Mouse (Mus musculus) ovary, postnatal 36 days (tissue): ENCODE data around the gene Zfp992.
"Not testable (repeated sequence)": the region's sequence is repeated elsewhere in the genome, so short reads cannot be mapped to it uniquely, and the experiment has no call there.

Source experiments
- DNase-seq: peaks from one replicate; pipeline ENCODE4 v3.0.0; 2022; ENCODE audit warnings: low spot score, mixed read lengths

The Zfp992 gene

DNA sequence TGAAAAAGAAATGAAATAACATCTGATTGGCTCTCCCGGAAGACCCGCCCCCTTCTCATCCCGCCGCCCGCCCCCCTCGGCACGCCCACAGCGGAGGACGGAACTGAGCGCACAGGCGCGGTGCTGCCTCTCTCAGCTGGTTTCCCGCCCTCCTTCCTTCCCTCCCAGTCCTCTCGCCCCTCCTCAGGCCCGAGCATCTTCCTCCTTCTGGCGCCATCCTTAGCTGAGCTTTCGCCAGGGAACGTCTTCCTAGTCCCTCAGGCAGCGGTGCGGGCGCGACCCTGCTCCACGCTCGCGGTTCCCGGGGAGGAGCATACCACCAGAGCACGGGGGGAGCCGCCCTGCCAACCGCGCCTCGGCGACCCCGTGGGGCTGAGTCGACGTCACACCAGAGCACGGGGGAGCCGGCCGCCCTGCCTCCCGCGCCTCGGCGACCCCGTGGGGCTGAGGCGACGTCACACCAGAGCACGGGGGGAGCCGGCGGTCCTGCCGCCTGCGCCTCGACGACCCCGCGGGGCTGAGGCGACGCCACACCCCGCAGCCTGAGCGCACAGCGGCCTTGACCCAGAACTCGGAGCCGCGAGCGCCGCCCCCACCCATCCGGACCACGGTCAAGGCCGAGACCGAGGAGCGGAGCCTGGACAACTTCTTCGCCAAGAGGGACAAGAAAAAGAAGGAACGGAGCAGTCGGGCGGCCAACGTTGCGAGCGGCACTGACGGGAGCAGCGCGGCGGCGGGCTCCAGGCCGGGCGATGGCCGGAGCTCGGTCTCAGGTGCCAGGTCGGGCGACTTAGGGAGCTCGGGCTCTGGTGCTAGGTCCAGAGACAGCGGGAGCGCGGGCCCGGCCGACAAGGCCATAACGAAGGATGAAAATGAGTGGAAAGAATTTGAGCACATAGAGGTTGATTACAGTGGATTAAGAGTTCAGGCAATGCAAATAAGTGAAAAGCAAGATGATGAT is 26.2 kb downstream of the Zfp992 start:
- not testable (repeated sequence) for DNase-seq

DNA sequence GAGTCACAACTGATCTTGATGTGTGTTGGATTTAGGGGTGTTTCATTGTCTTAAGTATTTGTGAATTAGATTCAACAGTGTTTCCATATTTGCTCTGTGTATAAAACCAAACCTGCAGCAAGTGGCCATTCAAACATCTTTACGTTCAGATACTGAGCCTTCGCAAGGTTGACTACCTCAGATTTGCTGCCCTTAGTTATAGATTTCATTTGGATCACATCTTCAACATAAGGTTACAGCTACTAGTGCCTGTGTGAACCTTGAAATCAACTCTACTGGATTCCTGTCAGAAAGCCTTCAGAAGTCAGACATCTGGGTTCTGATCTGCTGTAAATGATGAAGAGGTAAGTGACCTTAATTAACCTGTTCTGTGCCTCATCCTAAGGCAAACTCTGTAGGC is 27.4 kb downstream of the Zfp992 start:
- DNase-seq = not testable (repeated sequence)

DNA sequence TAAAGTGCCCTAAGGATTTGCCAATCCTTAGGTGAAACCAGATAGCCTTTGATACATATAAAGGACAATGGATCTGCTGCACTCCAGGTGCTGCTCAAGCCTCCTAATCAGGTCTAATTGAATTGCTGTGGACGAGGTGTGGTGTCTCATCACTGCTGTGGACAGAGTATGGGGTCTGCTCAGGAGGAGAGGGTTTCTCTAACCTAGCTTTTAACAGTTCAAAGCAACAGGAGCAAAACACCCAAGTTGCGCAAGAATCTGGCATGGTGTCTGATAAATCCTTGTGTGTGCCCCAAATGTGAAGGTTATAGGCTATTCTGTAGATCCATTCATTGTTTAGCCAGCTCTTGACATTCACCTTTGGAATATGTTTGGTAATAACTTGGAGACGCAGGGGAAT is 28.1 kb downstream of the Zfp992 start:
- not testable (repeated sequence) for DNase-seq

DNA sequence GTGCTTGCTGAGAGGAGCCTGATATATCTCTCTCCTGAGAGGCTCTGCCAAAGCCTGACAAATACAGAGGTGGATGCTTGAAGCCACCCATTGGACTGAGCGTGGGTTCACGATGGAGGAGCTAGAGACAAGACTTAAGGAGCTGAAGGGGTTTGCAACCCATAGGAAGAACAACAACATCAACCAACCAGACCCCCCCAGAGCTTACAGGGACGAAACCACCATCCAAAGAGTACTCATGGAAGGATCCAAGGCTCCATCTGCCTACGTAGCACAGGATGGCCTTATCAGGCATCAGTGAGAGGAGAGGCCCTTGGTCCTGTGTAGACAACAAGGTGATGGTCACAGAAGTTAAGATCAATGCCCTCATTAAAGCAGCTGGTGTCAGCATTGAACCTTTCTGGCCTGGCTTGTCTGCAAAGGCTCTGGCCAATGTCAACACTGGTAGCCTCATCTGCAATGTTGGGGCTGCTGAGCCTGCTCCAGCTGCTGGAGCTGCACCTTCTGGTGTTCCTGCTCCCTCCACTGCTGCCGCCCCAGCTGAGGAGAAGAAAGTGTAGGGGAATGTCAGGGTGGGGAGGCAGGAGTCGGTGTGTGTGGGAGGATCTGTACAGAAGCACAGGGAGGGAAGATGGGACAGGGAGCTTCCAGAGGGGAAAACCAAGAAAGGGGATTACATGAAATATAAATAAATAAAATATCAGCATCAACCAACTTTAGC is 31.7 kb downstream of the Zfp992 start:
- not testable (repeated sequence) for DNase-seq

DNA sequence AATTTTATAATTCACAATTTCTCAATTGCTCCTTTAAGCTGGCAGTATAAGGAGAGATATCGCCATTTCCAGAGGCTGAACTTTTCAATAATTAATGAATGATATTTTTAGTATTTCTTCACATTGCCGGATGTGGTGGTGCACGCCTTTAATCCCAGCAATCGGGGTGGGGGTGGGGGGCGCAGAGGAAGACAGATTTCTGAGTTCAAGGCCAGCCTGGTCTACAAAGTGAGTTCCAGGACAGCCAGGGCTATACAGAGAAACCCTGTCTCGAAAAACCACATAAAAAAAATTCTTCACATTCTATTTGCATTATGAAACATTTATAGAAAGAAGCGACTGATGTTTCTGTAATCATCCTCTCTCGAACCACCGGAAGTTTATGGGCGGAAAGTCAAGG is 33.7 kb downstream of the Zfp992 start:
- not testable (repeated sequence) for DNase-seq

DNA sequence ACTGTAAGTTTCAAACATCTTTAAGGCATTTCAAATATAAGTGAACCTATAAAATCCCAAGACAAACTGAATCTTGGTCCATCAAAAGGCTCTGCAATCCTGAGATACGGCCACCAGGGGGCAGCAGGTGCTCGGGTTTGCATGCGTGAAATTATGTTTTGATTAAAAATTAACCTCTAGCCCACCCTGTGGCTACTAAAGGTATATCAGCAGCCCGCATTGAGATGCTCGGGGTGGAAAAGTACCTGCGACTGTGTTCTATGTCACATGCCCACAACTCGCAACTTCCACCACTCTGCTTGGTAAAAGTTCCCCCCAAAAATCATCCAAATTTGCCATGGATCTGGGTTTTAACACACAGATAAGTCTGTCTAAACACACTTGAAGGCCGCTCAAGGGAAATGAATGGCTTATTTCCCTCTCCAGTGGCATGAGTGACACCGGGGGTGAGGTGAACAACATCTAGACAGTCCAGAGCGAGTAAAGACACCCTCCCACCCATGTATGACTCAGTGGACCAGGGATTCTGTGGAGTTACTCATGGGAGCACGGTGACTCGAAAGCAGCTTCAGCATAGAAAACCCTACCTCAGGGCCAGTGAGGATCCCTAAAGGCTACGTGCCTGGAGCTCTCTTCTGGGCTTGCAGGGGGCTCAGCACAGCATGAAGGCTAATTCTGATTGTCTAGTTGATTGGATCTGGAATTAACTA is 34.9 kb downstream of the Zfp992 start:
- DNase-seq = not testable (repeated sequence)

DNA sequence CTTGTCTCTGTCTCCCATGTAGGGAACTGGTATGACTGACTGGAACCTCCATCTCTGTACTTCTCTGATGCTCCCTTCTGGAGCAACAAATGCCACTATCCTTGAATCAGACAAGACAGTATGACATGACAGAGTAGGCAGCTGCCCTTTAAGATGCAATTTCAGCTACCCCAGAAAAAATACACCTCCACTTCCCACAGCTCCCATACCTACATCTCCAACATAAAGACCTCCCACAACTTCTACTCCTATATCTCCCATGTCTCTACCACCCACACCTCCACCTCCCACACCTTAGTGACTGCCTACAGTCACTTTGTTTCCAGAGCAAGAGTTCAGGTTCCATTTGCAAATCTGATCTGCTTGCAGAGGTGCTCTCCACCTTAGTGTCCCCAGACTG is 35.9 kb downstream of the Zfp992 start:
- not testable (repeated sequence) for DNase-seq

DNA sequence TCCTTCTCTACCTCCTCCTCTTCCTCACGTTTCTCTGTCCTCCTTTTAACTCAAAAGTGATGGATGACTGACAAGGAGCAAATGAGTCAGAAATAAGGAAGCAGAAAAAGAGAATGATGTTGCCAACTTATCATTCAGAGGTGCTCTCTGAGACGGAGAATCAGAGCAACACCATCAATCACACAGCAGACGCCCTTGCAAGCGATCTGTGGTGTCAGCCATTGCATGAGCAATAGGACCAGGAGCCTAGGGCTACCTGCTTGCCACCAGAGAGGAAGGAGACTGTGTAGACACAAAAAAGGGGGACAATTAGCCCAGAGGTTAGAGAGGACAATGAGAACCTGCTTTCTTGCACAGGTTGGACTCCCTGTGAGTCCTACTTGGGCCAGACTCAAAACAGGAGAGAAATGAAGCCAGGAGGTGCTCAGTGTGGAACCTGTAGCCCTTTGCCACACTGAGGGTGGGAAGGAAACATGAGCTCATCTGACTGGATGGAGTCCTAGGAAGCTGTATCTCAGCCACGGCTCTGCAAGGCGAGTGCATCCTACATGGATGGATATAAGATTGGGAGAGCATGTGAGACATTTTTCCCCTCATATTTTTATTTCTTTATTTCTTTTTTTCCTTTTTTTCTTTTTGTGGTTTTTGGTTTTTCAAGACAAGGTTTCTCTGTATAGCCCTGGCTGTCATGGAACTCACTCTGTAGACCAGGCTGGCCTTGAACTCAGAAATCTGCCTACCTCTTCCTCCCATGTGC is 36.5 kb downstream of the Zfp992 start:
- DNase-seq = not testable (repeated sequence)

DNA sequence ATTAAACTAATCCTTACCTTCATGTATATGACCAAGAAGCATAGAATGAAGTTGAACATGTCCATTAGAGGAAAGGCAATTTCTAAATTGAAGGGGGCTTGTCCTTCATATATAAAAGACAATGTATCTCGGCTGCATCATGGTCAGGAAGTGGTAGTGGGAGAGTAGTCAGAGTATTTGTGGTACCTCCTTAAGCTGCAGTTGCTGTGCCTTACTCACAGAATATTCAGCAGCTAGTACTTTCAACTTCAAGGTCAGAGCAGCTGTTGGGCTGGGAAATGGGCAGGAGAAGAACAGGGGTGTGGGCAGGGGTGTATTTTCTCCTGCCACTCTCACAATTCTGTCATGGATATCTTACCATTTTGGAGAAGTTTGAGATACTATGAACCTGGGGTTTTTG is 37.9 kb downstream of the Zfp992 start:
- DNase-seq = not testable (repeated sequence)

DNA sequence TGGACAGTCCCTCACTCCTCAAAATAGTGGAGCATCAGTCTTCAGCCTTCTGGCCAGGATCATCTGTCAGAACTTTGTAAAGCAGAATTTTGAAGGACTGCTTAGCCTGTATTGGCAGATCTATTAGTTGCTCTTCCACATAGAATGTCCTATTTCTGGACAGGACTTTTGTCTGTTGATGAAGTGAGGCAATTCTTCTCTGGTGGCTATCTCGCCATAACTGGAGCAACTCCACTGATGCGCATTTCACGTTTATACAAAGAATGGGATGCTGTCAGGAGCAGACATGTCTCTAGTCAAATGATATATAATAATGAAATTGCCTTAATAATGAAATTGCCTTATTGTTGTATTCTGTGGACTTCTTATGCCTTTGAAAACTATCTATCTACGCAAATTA is 40.4 kb downstream of the Zfp992 start:
- DNase-seq = not testable (repeated sequence)

DNA sequence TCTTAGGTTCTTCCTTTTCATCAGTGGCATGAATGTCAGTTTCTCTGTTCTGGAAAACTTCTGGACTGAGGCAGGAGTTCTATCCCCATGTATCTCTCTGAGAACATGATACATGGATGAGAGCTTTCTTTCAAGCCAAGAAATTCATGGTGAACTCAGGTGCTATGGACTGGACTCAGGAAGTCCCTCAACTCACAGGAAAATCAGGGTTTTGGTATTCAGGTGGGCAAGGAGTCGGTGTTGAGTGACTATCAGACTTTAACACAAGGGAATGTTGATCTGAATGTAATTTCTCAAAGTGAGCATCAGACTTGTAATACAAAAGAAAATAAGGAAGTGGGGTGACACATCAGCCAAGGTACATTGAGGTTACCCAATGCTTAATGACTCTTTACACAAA is 43.2 kb downstream of the Zfp992 start:
- not testable (repeated sequence) for DNase-seq

DNA sequence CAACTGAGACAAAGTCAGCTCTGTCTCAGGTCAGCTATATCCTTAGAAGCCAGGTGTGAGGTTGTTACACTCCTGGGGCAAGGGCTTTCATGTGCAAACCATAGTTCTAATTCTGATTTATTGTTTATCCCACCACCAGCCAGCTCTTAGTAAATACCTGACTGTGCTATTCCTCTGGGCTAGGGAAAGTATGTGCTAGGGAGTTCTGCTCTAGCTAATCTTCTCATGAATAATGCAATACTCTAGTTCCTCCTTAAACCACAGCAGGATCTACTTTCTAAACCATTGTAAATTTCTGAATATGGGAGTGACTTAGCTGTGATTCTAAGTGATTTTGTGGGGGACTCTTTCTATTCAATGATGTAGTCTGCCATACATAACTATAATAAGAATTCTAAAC is 43.6 kb downstream of the Zfp992 start:
- DNase-seq = no peak

DNA sequence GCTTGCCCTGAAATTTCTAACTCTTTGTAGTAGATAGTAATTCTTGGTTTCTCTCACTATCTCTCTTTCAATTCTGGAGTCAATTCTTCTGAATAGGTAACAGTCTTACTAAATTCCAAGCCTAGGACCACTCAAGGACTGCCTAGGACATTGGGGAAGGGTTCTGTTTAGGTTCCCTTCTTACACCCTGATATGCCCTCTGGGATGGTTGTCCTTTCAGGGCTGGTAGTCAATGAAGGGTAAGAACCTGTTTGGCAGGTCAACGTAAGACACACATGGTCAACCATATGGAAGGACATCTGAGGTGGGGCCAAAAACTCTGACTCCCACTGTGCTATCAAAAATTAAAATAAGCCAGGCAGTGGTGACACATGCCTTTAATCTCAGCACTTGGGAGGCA is 44.0 kb downstream of the Zfp992 start:
- no peak for DNase-seq

DNA sequence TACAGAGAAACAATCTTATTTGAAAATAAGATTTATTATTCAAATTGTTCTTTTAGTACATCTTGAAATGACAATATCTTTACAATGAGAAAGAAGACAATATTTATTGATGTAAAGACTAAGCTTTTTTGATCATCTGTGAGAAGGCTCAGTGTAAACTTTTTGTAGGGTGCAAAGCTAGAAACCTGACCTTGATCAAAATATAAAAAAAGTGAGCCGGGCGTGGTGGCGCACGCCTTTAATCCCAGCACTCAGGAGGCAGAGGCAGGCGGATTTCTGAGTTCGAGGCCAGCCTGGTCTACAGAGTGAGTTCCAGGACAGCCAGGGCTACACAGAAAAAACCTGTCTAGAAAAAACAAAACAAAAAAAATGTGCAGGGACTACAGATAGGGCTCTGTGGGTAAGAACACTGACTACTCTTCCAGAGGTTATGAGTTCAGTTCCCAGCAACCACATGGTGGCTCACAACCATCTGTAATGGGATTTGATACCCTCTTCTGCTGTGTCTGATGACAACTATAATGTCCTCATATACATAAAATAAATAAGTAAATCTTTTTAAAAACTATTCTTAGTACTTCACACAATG is 44.6 kb downstream of the Zfp992 start:
- not testable (repeated sequence) for DNase-seq

DNA sequence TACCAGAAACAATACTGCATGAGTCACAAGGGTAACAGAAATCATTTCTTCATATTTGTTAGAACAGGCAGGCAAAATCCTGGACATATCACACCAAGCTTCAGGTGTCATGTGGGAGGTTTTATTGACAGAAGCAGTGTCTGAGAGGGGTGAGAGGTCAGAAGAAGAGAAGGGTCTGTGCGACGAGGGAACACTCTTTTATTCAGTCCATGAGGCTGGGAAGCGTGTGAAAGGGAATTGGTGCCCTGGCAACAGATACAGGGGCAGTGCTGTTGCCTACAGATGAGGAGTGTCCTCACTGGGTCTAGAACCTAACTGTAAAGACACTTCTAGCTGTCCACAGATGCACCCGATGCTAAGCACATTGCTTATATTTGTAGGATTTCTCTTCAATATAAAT is 46.2 kb downstream of the Zfp992 start:
- no peak for DNase-seq

DNA sequence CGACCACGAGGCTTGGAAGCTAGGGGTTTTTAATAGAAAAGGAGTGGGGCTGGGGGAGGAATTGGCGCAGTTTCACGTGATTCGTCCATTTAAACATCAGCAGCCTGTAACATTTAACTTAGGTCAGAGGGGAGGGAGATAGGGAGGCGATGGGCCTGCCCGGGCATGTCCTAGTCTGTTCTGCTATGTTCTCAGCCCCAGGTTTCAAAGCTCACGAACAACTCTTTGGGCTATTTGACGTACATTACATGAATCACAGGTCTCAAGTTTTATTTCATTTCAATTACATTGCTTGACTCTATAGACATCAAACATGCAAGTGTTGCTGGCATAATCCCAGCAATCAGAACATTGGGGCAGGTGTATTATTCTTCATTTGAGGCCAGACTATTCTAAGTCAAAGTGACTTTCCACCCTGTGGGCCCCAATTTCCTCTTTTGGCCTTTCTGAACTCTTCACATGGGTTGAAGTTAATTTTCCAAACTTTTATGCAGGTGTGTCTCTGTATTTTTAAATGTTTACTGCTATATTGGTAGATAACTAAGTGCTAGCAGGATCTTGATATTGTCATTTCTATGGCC is 49.0 kb downstream of the Zfp992 start:
- not testable (repeated sequence) for DNase-seq

DNA sequence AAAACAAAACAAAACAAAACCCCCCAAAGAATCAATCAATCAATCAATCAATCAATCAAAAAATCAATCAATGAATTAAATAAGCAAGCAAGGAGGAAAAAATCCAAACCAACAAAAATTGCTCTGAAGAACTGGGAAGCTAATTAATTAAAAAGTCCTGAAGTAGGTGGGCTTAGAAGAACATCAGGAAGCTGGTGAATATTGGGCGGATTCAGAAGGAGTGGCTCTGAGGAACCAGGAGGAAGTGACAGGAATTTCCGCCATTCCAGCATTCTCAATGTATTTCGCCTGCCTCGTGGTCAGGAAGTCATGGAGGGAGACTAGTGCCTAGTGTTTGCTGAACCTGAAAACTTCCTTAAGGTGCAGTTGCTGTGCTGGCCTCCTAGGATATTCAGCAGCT is 52.9 kb downstream of the Zfp992 start, which contains the start of gene Zfp981:
Gene Zfp981 (plus strand): TSS at position 301 of the 400 bp plus-strand sequence.
- DNase-seq = not testable (repeated sequence)

DNA sequence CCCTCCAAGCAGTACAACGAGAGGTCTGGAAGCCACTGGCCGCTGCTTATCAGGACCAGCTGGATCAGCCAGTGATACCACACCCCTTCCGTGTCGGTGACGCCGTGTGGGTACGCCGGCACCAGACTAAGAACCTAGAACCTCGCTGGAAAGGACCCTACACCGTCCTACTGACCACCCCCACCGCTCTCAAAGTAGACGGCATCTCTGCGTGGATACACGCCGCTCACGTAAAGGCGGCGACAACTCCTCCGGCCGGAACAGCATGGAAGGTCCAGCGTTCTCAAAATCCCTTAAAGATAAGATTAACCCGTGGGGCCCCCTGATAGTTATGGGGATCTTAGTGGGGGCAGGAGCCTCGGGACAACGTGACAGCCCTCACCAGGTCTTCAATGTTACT is 60.2 kb downstream of the Zfp992 start:
- not testable (repeated sequence) for DNase-seq

DNA sequence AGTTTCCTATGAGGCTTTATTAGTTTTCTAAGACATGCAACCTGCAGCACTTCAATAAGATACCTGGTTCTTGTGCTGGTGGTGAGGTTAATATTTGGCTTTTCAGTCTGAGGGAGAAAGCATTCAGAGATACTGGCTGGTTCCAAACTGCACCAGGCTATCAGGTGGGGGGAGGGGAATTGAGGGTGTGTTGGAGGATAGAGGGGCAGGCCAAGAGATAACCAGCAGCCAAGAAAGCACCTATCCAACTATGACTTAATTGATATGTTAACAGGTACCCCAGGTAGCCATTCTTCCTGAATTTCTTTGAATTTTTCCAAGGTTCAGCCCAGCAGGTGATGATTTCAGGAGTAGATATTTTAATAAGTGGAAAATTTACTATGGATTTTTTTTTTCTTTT is 63.0 kb downstream of the Zfp992 start:
- not testable (repeated sequence) for DNase-seq

DNA sequence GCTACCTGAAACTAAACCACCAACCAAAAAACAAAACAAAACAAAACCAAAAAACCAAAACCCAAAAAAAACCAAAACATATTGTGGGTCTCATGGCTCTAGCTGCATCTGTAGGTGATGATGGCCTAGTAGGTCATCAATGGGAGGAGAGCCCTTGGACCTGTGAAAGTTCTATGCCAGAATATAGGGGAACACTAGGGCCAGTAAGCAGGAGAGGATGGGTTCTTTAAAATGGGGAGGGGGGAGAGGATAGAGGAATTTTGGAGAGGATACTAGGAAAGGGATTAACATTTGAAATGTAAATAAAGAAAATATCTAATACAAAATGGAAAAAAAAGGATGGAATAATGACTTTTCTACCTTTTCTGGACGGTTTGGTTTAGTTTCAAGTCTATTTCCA is 67.7 kb downstream of the Zfp992 start:
- no peak for DNase-seq

DNA sequence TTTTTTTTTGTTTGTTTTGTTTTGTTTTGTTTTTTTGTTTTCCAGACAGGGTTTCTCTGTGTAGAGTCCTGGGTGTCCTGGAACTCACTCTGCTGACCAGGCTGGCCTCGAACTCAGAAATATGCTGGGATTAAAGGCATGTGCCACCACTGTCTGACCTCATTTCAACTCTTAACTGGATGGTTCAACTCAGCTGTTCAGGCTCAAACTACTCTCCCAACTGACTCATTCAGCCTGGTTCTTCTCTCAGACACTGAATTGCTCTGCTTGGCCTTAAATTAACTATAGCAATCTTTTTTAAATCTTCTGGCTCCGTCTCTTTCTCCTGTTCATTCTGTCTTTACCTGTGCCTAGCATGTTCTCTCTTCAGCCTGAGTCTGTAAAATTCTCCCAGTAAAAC is 68.3 kb downstream of the Zfp992 start:
- DNase-seq = not testable (repeated sequence)
